Mouse (Mus musculus) kidney, embryonic 14.5 days (tissue): ENCODE measurements at regions not wholly inside any gene's neighbourhood (a gene's known extent, or its start where the extent isn't known, plus 50 kb on each side); places are given as distances from the start of the nearest gene placed in this dataset.

Source experiments
- ATAC-seq: fragments of 200-750 bp; cut with Nextera tagmentation; 2 replicates; pipeline ENCODE4 v1.8.0; 2017; ENCODE audit warnings: moderate number of reproducible peaks, mild to moderate bottlenecking, moderate TSS enrichment, moderate library complexity; ENCODE audit not compliant: low FRiP score, low TSS enrichment
- H3K27ac ChIP-seq: fragments of 300-500 bp; sonication (generic); 2 replicates; pipeline ENCODE4 v1.5.1; 2014; ENCODE audit warnings: low read depth, mild to moderate bottlenecking, low read length, moderate library complexity, mixed read lengths
- H3K27me3 ChIP-seq: fragments of 300-500 bp; sonication (generic); 2 replicates; pipeline ENCODE4 v1.6.1; 2014; ENCODE audit warnings: mild to moderate bottlenecking, low read length; ENCODE audit not compliant: control insufficient read depth, insufficient read depth
- H3K36me3 ChIP-seq: fragments of 300-500 bp; sonication (generic); 2 replicates; pipeline ENCODE4 v1.6.1; 2014; ENCODE audit warnings: low read length, mixed read lengths; ENCODE audit not compliant: control insufficient read depth, insufficient read depth
- H3K4me1 ChIP-seq: fragments of 300-500 bp; sonication (generic); 2 replicates; pipeline ENCODE4 v1.6.1; 2014; ENCODE audit warnings: low read length, mixed read lengths; ENCODE audit not compliant: control insufficient read depth, insufficient read depth
- H3K4me2 ChIP-seq: fragments of 300-500 bp; sonication (generic); replicated peaks from 2 replicates; pipeline ENCODE4 v1.6.1; 2014; ENCODE audit warnings: low read depth, mild to moderate bottlenecking, low read length
- H3K4me3 ChIP-seq: fragments of 300-500 bp; sonication (generic); 2 replicates; pipeline ENCODE4 v1.5.1; 2014; ENCODE audit warnings: mild to moderate bottlenecking, low read length
- H3K9ac ChIP-seq: fragments of 300-500 bp; sonication (generic); 2 replicates; pipeline ENCODE4 v1.6.1; 2014; ENCODE audit warnings: low read depth, mild to moderate bottlenecking, low read length, moderate library complexity
- H3K9me3 ChIP-seq: fragments of 300-500 bp; sonication (generic); 2 replicates; pipeline ENCODE4 v1.6.1; 2016; ENCODE audit warnings: low read length; ENCODE audit not compliant: control insufficient read depth
- WGBS: fragments of 180-500 bp; shearing (Covaris S2); extraction: QIAGEN DNeasy Blood & Tissue Kit; methylation state at CpG from one replicate; pipeline ENCODE4 v1.1.7; 2014; 5-methylcytosine and 5-hydroxymethylcytosine counted together

- Histone ChIP-seq H3K9me3 (no peaks in the 10 kb centered on the region), H3K27ac (no peak overlapping the region), H3K27me3 (no peaks in the 10 kb centered on the region), H3K4me1 (no peaks in the 10 kb centered on the region), H3K36me3 (no peaks in the 10 kb centered on the region), H3K4me2 (no peak overlapping the region), H3K9ac (no peak overlapping the region), H3K4me3 (no peak overlapping the region)
- no peak for ATAC-seq
- WGBS: 93% methylated on average over 3 of the region's 3 CpGs
These were observed 176.5 kb downstream of the Samd5 start for GRCm38 (mm10) chr10:9498550-9498949.

- Histone ChIP-seq H3K9ac (no peak overlapping the region), H3K4me2 (no peak overlapping the region), H3K27ac (no peak overlapping the region), H3K4me3 (no peak overlapping the region), H3K36me3 (no peaks in the 10 kb centered on the region), H3K27me3 (no peaks in the 10 kb centered on the region), H3K4me1 (no peaks in the 10 kb centered on the region), H3K9me3 (no peaks in the 10 kb centered on the region)
- WGBS: 89% methylated on average over 1 of the region's 1 CpGs
- ATAC-seq: no peak
These were observed 178.0 kb downstream of the Samd5 start for GRCm38 (mm10) chr10:9497021-9497420.

DNA sequence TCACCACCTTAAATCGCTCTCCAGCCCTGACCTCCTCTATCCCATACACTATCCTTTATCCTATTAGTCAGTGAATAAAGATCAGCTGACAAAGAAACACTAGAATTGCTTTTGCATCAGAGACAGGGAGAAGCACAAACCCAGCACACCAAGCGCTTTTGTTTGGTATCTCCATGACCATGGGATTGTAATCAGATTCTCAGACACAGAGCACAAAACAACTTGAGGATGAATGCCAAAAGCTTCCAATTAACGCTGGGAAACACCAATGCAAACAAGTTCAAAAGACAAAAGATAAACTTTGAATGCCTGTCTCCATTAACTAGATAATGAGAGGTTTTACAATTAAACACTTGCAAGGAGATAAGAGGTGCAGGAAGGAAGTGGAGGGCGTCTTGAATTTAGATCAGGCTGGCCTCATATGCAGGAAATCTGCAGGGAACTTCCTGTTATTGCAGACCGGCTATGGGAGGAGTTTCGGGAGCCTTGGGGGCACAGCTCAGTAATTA lies 179.8 kb downstream of the Samd5 start:
- Histone ChIP-seq H3K36me3 (no peaks in the 10 kb centered on the region), H3K27ac (no peak overlapping the region), H3K9me3 (no peaks in the 10 kb centered on the region), H3K9ac (no peak overlapping the region), H3K4me3 (no peak overlapping the region), H3K27me3 (no peaks in the 10 kb centered on the region), H3K4me1 (no peaks in the 10 kb centered on the region), H3K4me2 (no peak overlapping the region)
- no peak for ATAC-seq
- 43% methylated on average over 6 of the region's 6 CpGs for WGBS

DNA sequence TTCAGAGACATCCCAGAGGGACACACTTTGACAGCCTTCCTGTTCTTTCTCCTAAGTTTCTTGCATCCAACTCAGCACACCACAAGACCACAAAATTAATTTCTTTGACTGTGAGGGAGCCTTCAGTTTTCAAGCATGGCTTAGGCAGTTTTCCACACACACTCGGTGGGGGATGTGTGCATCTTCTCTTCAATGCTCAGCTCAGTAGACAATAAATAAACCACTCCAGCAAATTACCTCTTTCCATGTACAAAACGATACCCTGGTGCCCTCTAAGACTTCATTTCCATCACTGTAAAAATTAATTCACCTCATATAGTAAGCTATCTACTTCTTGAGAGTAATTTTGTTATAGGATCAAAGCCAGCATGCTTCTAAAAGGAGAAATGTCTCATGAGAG lies 184.6 kb downstream of the Samd5 start:
- Histone ChIP-seq H3K27me3 (no peaks in the 10 kb centered on the region), H3K27ac (no peak overlapping the region), H3K9ac (no peak overlapping the region), H3K4me3 (no peak overlapping the region), H3K4me1 (no peaks in the 10 kb centered on the region), H3K36me3 (no peaks in the 10 kb centered on the region), H3K4me2 (no peak overlapping the region), H3K9me3 (no peaks in the 10 kb centered on the region)
- ATAC-seq: no peak
- 83% methylated on average over 2 of the region's 2 CpGs for WGBS

- WGBS: 75% methylated on average over 6 of the region's 6 CpGs
- H3K4me3 ChIP-seq: no peak overlapping the region
- H3K27me3 ChIP-seq: no peaks in the 10 kb centered on the region
- ATAC-seq: no peak
- no peaks in the 10 kb centered on the region for H3K4me1 ChIP-seq
- H3K9ac ChIP-seq: no peak overlapping the region
- H3K9me3 ChIP-seq: no peaks in the 10 kb centered on the region
- H3K36me3 ChIP-seq: no peaks in the 10 kb centered on the region
- H3K27ac ChIP-seq: no peak overlapping the region
- H3K4me2 ChIP-seq: no peak overlapping the region
These were observed 212.6 kb downstream of the Samd5 start for GRCm38 (mm10) chr10:9462361-9462760.

DNA sequence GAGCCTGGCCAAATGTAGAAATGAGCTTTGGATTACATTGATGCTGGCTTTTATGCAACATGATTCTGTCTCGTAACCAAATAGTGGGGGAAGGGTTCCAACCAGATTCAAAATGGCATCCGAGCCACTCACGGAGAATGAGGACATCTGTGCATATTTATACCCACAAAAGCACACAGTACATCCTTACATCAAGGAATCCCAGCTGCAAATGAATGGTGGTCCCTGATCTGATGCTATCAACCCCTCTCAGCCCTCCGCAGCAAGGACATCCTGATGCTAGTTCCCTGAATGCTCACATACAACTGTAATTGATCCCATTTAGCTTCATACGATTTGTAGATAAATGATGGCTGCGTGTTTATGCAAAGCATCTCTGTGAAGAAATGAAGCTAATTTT lies 215.9 kb downstream of the Samd5 start:
- WGBS: 89% methylated on average over 6 of the region's 6 CpGs

DNA sequence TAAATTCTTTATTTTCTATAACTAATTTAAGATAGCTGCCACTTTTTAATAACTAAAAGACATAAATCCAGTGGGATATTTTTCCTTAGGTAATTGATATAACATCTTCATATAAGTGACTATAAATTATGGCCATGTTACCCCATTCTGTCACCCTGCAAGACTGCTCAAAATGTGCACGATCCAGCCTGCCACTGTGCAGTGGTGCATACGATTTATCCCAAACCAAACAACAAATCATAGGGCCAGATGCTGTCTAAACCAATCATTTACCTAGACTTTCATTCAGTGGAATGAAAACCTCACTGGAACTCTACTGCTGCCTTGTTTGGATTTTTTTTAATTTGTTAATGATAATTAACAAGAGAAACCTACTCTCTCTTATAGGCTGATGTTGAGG lies 216.5 kb downstream of the Samd5 start:
- ATAC-seq: no peak; the same call in 1 of the 2 replicates
- no peaks in the 10 kb centered on the region for H3K4me1 ChIP-seq
- no peaks in the 10 kb centered on the region for H3K36me3 ChIP-seq
- H3K27ac ChIP-seq: no peak overlapping the region
- WGBS: 30% methylated on average over 2 of the region's 2 CpGs
- no peak overlapping the region for H3K4me3 ChIP-seq
- no peak overlapping the region for H3K9ac ChIP-seq
- no peak overlapping the region for H3K4me2 ChIP-seq
- no peaks in the 10 kb centered on the region for H3K9me3 ChIP-seq
- no peaks in the 10 kb centered on the region for H3K27me3 ChIP-seq

More for the DNA sequence above, 215.9 kb downstream of the Samd5 start:
- H3K4me2 ChIP-seq: no peak overlapping the region
- H3K27me3 ChIP-seq: no peaks in the 10 kb centered on the region
- no peak overlapping the region for H3K4me3 ChIP-seq
- H3K9ac ChIP-seq: no peak overlapping the region
- H3K36me3 ChIP-seq: no peaks in the 10 kb centered on the region
- no peak overlapping the region for H3K27ac ChIP-seq
- H3K9me3 ChIP-seq: no peaks in the 10 kb centered on the region
- no peak for ATAC-seq
- no peaks in the 10 kb centered on the region for H3K4me1 ChIP-seq

DNA sequence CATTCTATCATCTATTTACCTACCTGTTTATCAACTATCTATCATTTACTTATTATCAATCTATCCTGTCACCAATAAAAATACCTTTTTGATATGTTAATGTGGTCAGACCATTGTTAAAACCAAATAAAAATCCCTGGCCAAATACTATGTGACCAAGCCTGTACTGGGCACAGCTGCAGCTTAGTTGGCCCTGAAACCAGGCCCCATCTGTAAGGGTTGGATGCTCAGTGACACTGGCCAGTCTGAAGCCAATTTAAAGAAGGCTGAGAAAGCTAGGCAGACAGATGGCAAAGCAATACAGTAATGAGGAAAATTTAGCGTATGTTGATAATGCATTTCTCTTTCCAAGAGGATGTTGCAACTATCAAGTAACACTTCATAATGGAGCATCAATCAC lies 217.8 kb downstream of the Samd5 start:
- Histone ChIP-seq H3K4me2 (no peak overlapping the region), H3K9ac (no peak overlapping the region), H3K36me3 (no peaks in the 10 kb centered on the region), H3K27ac (no peak overlapping the region), H3K9me3 (no peaks in the 10 kb centered on the region), H3K4me3 (no peak overlapping the region), H3K27me3 (no peaks in the 10 kb centered on the region), H3K4me1 (no peaks in the 10 kb centered on the region)
- 89% methylated on average over 1 of the region's 1 CpGs for WGBS
- no peak for ATAC-seq

DNA sequence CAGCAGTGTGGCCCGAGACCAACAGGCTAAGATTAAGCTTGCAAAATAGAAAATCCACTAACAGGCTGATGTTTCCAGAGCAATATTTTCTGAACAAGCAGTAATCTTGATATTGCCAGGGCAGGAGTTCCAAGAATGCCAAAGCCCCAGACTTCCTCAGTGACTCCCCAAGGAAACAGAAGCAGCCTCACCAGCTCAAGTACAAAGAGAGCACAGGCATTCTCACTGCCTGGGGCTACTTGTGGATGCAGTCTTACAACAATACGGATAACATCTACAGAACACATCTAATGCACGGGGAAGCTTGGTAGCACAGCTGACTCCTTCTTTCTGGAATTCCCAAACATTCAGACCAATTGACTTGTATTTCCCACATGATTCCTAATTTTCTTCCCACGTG lies 235.9 kb downstream of the Samd5 start:
- no peak overlapping the region for H3K27ac ChIP-seq

More for the DNA sequence above, 235.9 kb downstream of the Samd5 start:
- no peaks in the 10 kb centered on the region for H3K9me3 ChIP-seq
- no peaks in the 10 kb centered on the region for H3K27me3 ChIP-seq
- no peak overlapping the region for H3K9ac ChIP-seq
- WGBS: 50% methylated on average over 4 of the region's 4 CpGs
- H3K4me1 ChIP-seq: 0 out of 2 replicates have a peak, but pooled peaks cover 6% of the 10 kb centered on the region
- no peaks in the 10 kb centered on the region for H3K36me3 ChIP-seq
- no peak for ATAC-seq
- no peak overlapping the region for H3K4me2 ChIP-seq
- no peak overlapping the region for H3K4me3 ChIP-seq
